Mouse (Mus musculus): ENCODE results near the gene Cdc25b. TPM values are rescaled to one million over a fixed set of nuclear protein-coding genes. Genes with fewer than 3 reads are reported as not detected.

Cdc25b gene
- 10 to 100 TPM; 17.0 to 17.2 TPM for total RNA-seq (2021)

DNA sequence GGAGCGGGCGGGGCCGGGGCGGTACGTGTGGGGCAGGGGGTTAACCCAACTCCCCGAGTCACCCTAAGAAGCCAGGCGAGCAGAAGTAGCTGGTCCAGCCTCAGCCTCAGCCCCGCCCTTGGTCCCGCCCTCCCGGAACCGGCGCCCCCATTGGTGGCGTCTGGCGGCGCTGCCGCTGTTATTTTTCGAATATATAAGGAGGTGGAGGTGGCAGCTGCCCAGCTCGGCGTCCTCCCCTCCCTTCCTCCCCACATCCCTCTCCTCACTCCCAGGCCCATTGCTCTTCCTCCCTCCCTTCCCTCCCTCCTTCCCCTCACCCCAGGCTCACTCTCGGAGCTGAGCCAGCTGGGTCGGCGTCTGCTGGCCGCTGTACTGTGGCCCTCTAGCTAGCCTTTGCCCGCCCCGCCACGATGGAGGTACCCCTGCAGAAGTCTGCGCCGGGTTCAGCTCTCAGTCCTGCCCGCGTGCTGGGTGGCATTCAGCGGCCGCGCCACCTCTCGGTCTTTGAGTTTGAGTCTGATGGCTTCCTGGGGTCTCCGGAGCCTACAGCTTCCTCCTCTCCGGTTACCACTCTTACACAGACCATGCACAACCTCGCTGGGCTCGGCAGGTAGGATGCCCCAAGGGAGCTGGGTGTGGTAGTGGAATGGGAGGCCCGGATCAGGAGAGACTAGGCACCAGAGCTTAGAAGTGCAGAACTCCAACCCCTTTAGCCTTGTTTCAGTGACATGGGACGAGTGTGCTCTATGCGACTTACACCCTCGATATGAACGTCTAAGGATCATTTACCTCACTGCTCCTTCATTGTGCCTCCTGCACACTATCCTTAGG lies at the start of gene Cdc25b, which contains the start of gene Spef1:
Cdc25b (plus strand) TSS at position 179 of the 831 bp plus-strand sequence.
Spef1 (minus strand) TSS at position 512 of the 831 bp plus-strand sequence.
- intact Hi-C loops (cut with DNase I) = no loop called here
- DNase-seq (ENCODE audit: extremely low spot score in 1 of 2, low spot score in 2 of 2) = peak; percentile 59 to 91

DNA sequence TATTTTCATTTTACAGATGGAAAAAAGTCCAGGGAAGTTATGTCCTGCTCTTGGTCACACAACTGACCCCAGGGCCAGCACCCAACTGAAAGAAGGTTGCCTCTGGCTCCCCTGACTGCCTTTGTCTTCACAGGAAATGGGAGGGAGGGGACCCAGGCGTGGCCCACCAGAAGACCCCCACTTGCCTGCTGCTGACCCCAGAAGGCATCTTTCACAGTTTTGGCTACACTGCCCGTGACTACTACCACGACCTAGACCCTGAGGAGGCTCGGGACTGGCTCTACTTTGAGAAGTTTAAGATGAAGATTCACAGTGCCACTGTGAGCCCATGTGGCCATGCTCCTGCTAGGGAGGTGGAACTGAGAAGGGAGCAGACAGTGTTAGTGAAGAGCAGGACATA lies 48.5 kb upstream of the Cdc25b start:
- intact Hi-C loops (cut with DNase I) = no loop called here
- DNase-seq (ENCODE audit: extremely low spot score in 1 of 2, low spot score in 2 of 2) = peak in 1 of 2 experiments; percentile 11

DNA sequence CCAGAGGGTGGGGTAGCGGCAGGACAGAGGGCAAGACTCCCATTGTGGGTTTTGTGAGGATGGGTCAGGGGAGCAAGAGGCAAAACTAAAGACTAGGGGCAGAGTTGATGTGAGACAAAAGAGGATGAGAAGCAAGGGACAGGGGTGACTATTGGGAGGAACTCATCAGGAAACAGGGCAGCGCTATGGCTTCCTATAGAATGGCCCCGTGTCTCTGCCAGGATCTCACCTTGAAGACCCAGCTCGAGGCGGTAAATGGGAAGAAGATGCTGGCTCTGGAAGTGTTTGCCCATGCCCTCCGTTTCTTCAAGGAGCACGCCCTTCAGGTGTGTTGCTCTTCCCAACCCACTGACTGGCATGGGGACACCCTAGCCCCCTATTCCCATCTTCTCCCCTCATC lies 48.0 kb upstream of the Cdc25b start:
- intact Hi-C loops (cut with DNase I) = no loop called here
- DNase-seq (ENCODE audit: extremely low spot score in 1 of 2, low spot score in 2 of 2) = peak in 1 of 2 experiments; percentile 11

DNA sequence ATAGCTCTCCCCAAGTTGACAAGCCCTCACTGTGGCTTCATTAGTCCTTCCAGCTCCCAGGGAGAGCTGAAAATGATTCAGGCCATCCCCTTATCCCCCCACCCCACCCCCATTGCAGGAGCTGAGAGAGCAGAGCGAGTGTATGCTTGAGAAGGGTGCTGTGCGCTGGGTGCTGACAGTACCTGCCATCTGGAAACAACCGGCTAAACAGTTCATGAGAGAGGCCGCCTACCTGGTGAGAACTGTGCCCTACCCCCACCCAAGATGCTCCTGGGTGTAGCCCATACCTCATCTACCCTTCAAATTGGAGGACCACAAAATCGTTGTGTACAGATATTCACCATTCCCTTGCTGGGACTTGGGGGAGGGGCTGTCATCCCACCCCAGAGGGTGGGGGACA lies 47.5 kb upstream of the Cdc25b start:
- peak in 1 of 2 experiments; percentile 14 for DNase-seq (ENCODE audit: extremely low spot score in 1 of 2, low spot score in 2 of 2)
- intact Hi-C loops (cut with DNase I) = no loop called here

DNA sequence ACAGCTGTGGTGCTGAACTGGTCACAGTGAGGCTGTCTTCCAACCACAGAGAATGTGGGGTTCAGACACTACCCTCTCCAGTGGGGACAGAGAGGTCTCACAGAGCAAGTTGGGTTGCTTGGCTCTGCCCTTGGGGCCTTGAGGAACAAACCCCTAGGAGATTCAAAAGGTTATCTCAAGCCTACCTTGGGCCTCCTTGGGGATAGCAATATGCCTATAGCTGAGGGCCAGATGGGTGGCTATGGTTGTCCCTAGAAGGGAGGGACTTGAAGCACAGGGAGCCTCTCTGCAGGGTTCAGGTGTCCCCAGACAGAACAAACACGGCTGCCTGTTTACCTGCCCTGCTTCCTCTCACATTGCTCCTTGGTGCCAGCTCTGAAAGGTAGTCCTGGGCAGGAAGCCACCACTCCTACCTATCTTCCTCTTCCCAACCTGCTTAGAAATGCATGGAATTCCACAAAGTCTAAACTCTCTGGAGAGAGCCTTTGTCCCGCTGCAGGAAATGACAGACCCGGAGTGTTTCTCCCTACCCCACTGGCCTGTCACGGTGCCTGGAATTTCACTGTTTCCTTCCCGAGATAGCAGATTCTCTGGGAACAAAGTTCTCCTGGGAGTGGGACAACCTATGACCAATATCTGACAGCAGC lies 46.7 kb upstream of the Cdc25b start:
- intact Hi-C loops (cut with DNase I) = loop anchor here (5.0 kb wide), 1 partner anchor 43 kb away; no protein-coding TSS in a partner anchor
- peak in 1 of 2 experiments; percentile 49 for DNase-seq (ENCODE audit: extremely low spot score in 1 of 2, low spot score in 2 of 2)

DNA sequence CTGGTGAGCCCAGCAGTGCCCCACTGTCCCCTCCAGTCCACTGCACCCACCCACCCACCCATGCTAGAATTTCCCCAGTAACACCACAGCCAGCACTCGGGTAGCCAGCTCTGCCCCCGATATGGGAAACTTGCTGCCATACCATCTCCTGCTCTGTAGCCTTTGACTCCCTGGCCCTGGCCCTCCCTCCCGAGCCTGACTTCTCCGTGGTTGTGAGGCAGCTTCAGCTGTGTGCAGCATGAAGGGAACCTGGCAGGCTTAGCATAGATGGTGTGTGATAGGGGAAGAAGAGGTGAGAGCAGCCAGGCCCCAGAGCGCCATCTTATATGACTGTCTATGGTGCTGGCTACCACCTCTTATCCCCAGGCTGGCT lies 46.2 kb upstream of the Cdc25b start:
- intact Hi-C loops (cut with DNase I) = loop anchor here (5.0 kb wide), 1 partner anchor 43 kb away; no protein-coding TSS in a partner anchor
- no peak for DNase-seq (ENCODE audit: extremely low spot score in 1 of 2, low spot score in 2 of 2)

DNA sequence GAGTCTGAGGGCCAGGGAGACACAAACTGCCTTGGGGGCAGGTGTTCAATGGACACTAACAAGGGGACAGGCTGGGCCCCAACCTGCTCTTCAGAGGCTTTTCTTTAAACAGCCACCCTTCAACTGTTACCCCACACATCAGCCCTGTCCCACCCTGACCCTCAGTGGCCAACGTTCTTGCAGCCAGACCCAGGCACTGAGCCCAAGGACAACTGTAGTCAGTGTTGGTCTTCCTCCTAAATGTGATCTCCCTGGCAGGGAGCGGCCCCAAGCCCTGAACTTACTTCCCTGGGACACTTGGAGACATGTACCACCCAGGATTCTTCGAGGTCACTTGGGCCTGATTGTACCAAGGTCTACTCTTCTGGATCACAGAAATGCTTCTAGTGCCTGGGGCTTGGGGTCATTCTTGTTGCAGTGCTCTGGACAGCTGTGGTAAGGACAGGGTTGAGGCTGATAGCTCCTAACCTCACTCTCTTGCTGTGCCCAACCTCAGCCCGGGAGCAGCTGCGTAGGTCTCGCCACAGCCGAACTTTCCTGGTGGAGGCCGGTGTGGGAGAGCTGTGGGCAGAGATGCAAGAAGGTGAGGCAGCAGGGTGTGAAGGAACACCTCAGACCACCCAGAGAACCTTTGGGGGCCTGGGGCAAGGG lies 45.3 kb upstream of the Cdc25b start:
- DNase-seq (ENCODE audit: extremely low spot score in 1 of 2, low spot score in 2 of 2) = no peak
- intact Hi-C loops (cut with DNase I) = loop anchor here (5.0 kb wide), 1 partner anchor 44 kb away; no protein-coding TSS in a partner anchor

DNA sequence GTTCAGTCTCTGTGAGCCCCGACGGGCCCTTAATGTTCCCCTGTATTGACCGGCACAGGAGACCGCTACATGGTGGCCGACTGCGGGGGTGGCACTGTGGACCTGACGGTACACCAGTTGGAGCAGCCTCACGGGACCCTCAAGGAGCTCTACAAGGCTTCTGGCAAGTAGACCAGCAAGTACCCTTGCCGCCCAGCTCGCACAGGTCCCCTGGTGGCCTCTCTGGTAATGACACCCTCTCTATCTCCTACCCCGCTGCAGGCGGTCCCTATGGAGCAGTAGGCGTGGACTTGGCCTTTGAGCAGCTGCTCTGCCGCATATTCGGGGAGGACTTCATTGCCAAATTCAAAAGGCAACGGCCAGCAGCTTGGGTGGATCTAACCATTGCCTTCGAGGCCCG lies 44.2 kb upstream of the Cdc25b start:
- intact Hi-C loops (cut with DNase I) = loop anchor here (5.0 kb wide), 1 partner anchor 45 kb away; no protein-coding TSS in a partner anchor
- DNase-seq (ENCODE audit: extremely low spot score in 1 of 2, low spot score in 2 of 2) = peak; percentile 36 to 85

DNA sequence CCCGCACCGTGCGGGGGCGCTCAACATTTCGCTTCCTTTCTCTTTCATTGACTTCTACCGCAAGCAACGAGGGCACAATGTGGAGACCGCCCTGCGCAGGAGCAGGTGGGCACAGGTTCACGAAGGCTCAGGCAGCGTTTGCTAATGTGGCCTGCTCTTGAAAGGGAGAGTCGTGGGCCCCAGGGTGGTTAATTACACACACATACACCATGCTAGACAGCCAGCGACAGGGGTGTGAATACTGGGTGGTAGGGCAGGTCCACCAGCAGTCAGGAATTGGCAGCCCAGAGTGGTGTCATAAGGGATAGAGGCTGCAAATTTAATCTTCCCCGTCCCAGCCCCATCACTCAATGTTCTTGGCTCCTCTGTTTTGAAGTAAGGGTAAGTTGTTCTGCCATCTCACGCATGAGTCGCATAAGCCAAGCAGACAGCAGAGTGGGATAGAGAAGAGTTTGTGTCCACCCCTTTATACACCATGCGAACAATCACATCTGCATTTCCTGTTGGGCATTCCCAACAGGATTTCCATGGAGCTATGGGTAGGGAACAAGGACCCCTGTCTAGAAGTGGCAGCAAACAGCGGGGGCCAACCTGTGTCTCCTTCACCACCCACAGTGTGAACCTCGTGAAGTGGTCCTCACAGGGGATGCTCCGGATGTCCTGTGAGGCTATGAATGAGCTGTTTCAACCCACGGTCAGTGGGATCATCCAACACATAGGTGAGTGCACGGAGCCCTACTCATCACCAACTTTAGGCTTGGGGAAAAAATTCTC lies 43.6 kb upstream of the Cdc25b start:
- intact Hi-C loops (cut with DNase I) = loop anchor here (5.0 kb wide), 1 partner anchor 46 kb away; no protein-coding TSS in a partner anchor
- DNase-seq (ENCODE audit: extremely low spot score in 1 of 2, low spot score in 2 of 2) = no peak

DNA sequence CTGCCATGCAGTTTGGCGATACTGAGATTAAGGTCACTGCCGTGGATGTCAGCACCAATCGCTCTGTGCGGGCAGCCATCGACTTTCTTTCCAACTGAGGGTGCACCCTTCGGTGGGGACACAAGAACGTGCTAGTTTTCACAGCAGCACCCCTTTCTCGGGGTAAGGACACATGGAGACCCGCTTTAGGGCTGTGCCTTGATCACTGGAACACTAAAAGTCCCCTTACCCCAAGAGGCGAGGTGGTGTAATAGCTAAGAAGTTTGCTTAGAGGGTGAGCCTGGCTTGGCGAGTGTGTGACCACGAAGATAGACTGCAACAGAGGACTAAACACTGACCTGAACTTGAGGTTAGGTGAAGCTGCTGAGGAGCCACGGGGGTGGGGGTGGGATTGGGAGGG lies 41.6 kb upstream of the Cdc25b start:
- no peak for DNase-seq (ENCODE audit: extremely low spot score in 1 of 2, low spot score in 2 of 2)
- intact Hi-C loops (cut with DNase I) = no loop called here

DNA sequence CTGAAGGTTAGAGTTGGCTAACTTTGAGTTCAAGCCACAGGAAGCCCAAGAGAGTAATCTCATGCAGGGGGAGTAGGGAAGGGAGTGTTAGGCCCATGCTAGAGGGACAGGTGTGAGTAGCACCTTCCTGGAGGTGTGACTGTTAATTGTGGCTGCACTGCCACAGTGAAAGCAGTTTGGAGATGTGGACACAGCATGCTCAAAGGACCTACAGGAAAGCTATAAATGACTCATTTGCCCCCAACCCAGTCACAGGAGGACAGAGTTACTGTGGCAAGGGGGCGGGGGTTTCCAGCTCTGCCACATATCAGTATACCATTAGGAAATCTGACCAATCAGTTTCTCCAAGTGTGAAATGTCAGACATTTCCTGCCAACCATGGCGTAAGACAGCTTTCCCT lies 41.2 kb upstream of the Cdc25b start:
- intact Hi-C loops (cut with DNase I) = no loop called here
- no peak for DNase-seq (ENCODE audit: extremely low spot score in 1 of 2, low spot score in 2 of 2)

DNA sequence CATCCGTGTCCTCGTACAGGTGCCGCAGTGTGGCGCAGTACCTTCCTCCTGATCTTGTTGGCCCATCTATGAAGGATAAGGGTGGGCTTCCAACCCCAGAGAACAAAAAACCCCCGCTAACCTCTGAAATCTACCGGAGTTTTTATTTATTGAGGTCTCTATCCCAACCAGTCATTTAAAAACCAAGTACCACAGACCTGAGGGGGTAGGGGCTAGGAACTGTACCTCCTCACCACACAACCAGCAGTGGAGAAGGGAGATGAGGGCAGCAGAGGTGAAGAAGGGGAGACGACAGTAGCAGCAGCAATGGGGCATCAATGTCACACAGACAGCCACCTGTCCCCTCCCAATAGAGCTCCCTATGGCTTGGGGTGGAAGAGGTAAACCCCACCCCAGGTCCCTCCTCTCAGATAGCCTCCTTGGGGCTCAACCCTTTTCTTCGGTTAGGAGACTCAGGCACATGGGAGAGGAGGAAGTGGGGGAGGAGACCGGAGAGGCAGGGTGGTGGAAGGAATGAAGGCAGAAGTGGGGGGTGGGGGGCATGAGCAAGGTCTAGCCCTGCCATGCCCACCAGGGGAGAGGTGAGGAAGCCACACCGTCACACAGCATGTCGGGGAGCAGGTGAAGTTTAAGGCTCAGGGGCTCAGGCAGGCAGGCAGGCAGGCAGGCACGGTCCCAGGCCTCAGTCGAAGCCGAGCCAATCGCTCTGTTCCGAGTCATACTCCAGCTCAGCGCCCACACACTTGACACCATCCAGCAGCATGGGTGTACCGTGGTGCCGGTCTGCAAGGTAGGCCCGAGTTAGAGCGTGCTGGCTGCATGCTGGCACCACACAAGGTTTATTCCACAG lies 40.3 kb upstream of the Cdc25b start:
- intact Hi-C loops (cut with DNase I) = no loop called here

DNA sequence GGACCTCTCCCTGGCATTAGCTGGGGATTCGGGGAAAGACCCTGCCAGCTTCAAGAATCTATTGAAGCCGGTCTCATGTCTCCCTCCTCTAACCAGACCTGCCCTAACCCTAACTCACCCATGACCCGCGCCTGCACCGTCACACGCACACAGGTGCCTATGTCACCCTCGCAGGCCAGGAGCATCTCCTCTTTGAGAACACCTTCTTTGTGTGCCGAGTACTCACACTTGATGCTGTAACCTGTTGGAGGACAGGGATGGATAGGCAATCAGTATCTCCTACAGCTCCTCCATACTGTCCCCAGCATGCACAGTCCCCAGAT lies 39.7 kb upstream of the Cdc25b start:
- intact Hi-C loops (cut with DNase I) = no loop called here
- DNase-seq (ENCODE audit: extremely low spot score in 1 of 2, low spot score in 2 of 2) = no peak

More for the DNA sequence above, 40.3 kb upstream of the Cdc25b start:
- DNase-seq (ENCODE audit: extremely low spot score in 1 of 2, low spot score in 2 of 2) = no peak

DNA sequence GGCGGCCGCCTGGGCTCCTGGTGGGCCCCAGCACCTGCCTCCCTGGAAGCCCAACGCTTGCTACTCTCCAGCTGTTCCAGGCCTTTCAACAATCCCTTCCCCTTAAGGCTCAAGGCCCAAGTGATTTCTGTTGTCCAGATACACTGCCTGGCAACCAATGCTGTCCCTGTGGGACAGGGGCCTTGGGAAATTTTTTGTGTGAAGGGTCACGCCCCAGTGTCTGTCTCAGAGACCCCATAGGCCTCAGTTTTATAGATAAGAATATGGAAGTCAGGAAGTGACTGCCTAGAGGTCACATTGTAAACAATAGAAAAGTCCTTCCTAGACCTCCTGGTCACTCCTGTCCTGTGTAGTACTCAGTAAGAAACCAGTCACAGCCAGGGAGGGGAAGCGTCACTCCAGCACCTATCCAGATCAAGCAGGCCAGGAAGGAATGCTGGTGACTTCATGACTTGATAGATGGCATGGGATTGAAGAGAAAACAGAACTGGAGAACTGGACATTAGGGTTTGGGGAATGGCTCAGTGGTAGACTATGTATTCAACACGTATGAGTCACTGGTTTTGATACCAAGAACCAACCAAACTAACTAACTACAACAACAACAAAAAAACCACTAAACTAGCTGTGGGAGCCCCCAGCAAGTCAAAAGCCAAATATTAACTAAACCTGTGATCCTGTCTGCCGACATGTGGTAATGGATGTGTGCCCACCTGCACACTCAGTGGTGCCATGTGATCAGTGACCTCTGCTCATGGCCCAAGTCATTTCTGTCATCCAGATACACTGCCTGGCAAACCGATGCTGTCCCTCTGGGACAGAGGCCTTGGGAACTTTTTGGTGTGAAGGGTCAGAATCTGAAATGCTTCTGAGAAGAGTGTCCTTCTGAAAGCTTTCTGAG lies 38.1 kb upstream of the Cdc25b start:
- intact Hi-C loops (cut with DNase I) = no loop called here
- DNase-seq (ENCODE audit: extremely low spot score in 1 of 2, low spot score in 2 of 2) = no peak

DNA sequence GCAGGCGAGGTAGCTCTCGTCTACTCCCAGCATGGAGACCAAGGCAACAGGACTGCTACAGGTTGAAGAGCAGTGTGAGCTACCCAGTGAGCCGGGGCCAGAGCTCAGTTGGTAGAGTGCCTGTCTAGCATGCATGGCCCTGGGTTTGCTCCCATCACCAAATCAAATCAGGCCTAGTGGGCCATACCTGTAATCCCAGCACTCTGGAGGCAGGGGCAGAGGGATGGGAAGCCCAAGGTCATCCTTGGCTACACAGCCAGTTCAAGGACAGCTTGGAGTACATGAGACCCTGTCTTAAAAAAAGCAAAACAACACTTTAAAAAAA lies 37.5 kb upstream of the Cdc25b start:
- intact Hi-C loops (cut with DNase I) = no loop called here

DNA sequence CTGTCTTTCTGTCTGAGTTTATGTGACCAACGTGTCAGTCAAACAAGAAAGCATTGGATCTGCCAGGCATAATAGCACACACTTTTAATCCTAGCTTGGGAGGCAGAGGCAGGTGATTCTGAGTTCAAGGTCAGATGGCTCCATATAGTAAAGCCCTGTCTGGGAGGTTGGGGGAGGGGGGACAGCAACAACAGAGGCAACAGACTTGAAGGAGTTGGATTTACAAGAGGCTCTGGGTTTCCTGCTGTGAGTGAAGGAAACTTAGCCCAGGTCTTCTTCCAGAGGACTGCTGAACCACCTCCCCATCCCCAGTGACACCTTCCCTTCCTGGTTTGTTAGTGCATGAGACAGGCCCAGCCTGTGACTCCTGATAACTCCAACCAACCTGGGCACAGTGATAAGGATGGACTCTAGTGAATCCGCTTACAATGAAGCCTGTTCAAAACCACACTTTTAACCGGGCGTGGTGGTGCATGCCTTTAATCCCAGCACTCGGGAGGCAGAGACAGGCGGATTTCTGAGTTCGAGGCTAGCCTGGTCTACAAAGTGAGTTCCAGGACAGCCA lies 34.5 kb upstream of the Cdc25b start:
- intact Hi-C loops (cut with DNase I) = no loop called here
- DNase-seq (ENCODE audit: extremely low spot score in 1 of 2, low spot score in 2 of 2) = no peak

More for the DNA sequence above, 37.5 kb upstream of the Cdc25b start:
- DNase-seq (ENCODE audit: extremely low spot score in 1 of 2, low spot score in 2 of 2) = no peak

DNA sequence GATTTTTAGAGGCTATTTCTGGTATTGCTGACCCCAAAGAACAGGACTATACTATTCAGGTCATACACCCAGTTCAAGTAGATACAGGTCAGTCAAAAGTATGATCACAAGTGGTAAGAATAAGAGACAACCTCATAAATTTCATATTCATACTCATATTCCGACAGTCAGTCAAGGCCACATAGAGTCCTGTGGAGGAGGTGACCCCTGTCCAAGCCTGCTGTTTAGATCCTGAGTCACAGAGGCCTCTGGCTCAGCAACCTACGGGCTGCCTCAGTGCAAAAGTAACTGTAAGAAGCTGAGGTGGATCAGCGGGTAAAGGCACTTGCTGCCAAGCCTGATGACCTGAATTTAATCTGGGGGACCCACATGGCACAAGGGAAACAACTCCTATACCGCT lies 32.7 kb upstream of the Cdc25b start:
- intact Hi-C loops (cut with DNase I) = no loop called here
- no peak for DNase-seq (ENCODE audit: extremely low spot score in 1 of 2, low spot score in 2 of 2)
